Mouse (Mus musculus) retina, postnatal 7 days (tissue): ENCODE data around the gene Runx1.

Source experiments
- DNase-seq: peaks from one replicate; pipeline ENCODE4 v3.0.0-alpha.2; 2012; ENCODE audit warnings: low read depth, low spot score

The Runx1 gene

GRCm38 (mm10) chr16:92748272-92748671 lies 77.7 kb downstream of the Runx1 start:
- DNase-seq, result no peak

GRCm38 (mm10) chr16:92747062-92747461 lies 78.9 kb downstream of the Runx1 start:
- no peak for DNase-seq

DNA sequence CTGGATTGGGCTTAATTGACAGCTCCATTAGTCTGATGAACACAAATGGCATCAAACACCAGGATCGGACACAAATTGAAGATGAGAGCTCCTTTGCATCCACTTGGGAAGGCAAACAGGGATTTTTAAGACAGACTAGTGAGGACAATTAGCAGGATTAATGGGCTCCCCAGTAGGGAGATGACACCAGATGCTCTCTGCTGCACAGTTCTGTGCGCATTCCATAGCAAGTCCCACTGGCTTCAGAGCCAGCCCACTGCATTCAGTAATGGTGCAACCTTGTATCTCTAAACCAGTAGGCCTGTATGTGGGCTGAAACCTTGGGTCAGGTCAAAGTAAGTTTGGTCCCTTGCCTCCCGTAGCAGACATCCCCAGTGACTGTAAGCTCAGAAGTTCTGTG lies 80.7 kb downstream of the Runx1 start:
- DNase-seq, result no peak

GRCm38 (mm10) chr16:92744172-92744777 lies 81.7 kb downstream of the Runx1 start:
- DNase-seq, result no peak

- DNase-seq, result no peak
Observed at GRCm38 (mm10) chr16:92743755-92744154, 82.2 kb downstream of the Runx1 start.

- no peak for DNase-seq
Observed at GRCm38 (mm10) chr16:92741342-92741741, 84.6 kb downstream of the Runx1 start.

DNA sequence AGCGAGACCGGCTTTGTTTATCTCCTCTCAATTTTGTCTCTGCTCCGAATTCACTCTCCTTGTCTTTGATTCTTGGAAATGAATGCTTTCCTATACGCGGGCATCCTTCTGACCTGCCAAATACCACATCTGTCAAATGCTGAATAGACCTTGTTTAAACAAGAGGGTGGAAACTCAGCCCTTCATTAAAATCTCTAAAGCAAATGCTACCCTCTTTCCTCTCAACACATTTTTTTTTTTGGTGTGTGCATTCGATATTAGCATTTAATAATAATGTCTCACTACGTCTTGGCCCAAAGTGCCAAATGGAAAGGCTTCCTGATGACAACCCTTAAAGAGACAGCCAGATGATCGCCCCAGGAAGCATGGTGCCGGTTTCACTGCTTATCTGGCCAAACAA lies 85.4 kb downstream of the Runx1 start:
- no peak for DNase-seq

DNA sequence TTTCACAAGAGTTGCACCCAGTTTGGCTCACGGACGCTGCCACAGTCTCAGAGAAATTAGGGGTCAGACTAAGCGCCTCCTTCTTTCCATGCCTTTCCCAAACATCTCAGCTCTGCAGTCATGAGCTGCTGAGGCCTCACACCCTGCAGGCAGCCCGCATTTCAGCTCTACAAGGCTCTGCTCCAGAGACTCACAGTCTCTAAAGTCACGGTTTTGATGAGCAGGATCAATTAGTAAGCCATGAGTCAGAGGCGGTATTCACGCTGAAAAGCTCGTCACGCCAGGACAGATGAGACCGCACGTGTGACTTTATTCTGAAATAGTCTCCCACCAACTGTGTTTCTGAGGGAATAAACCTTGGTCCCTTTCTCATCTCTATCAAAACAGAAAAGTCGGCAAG lies 86.0 kb downstream of the Runx1 start:
- DNase-seq, result no peak

- DNase-seq, result no peak
Observed at GRCm38 (mm10) chr16:92739071-92739793, 86.7 kb downstream of the Runx1 start.

DNA sequence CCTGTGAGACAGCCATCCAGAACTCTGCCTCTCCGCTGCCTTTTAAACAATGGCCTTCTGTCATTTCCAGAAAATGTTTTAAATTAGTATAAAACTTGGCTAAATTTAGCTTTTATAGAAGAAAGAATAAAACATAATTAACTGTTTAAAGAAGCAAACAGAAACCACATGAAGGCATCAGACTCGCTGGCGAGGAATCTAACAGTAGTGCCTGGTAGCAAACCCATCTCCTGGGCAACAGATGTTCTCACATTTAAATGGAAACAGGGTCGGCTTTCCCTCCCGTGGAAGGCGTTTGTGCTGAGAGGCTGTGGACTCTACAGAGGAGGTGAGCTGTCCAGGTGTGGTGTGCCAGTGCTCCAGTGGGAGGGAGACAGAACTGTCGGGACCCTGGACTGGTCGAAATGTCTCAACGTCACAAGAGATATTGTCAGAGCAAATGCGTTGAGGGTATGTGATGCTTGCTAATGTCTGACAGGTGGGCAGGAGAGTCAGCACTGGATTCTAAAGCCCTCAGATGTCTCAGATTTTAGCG lies 87.4 kb downstream of the Runx1 start:
- DNase-seq, result no peak

DNA sequence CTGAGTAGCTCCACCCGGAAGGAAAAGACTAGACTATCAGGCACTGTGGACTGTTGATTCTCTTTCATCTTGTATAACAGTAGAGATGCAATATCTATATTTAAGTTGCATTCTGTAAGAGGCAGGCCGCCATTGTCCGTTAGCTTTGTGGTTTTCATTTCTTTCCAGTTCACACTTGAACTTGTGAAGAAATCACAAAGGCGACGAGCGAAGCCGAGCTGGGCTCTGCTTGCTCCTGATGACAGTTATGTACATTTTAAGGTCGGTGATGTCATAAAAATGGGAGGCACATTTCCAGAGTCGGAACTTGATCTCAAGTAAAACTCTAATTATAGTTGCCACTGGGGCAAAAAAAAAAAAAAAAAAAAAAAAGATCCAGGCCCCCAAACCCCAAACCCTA lies 99.1 kb downstream of the Runx1 start:
- DNase-seq, result no peak

DNA sequence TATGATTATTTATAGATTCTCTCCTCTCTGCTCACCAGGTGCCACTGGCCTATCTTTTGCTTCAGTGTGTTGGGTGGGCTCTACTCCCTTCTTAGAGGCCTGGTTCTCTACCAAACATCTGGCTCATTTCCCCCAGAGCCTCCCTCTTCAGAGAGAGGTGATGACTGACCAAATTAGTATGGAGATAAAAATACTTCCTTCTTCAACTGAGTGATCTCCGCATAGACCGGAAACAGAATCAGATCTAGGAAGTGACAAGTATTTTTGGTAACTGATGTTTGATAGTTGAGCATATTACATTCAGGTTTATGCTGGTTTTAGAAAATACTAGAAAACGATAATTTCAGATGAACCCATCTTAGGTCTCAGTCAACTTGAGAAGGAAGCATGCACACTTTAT lies 101.4 kb downstream of the Runx1 start:
- DNase-seq, result no peak

DNA sequence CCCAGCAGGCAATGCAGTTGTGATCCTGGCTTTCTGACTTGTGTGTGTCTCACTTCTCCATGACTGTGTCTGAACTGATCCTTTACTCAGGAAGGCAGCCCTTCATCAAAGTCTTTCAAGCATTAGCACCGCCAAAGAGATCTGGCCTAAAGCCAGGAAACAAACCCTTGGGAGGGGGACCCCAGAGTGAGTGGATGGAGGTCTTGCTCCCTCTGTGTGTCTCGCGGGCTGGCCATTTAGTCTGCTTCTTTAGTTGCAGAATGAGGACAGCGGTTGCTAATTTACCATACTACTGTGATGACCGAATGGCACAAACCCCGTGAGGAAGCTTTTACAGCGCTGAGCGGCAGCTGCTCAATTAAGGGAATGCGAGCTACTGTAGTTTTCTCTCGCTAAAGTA lies 105.3 kb downstream of the Runx1 start:
- no peak for DNase-seq

DNA sequence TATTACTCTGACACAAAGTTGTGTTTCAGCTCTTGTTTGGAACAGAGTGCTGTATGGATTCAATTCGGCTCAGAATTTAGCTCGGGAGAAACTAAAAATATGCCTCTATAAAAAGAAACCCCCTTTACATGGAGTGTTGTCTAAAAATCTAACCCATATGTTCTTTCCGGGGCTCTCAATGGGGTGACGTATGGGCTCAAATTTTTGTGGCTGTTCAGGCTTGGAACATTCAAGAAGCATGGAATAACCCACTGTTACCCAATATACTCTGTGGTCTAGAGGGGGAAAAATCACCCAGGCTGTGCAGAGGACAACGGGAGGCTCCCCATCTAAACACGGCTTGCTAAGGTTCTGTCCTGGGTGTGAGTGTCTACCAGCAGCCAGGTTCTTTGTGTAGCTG lies 106.2 kb downstream of the Runx1 start:
- DNase-seq, result no peak

DNA sequence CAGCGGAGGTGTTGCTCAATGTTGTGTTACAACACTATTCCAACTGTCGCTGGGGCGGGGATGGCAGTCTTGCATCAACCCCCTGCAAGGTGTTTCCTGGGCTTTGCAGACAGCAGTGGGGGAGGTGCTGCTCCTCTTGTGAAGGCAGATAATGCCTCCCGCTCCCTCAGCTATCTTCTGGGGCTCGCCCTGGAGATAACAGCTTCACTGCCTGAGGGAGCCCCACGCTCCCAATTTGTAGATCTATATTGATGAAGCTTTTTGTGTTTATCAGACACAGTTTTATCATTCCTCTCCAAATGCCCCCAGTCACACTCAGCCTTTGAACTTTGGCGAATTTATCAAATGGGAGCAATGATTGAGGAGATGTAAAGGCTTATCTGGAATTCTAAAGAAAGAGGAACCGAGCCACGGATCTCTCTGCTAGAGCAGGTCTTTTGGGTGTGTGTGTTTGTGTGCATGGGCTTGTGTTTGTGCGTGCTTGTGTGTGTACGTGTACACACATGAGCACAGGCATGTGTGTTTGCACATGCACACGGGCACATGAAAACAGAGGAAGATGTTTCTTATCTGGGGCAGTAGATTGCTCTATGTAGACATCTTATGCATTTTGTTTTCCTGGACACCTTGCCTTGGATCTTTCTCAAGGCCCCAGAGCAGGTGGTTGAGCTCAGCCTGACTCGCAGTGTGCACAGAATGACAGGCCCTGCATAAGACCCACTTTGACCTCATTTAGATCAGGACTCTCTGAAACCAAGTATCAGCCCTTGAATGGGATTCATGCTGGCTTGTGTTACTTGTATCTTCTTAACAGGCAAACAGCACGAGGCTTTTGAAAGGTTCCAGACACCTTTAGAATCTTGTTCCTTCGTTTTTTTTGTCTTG lies 110.1 kb downstream of the Runx1 start:
- DNase-seq, result no peak

DNA sequence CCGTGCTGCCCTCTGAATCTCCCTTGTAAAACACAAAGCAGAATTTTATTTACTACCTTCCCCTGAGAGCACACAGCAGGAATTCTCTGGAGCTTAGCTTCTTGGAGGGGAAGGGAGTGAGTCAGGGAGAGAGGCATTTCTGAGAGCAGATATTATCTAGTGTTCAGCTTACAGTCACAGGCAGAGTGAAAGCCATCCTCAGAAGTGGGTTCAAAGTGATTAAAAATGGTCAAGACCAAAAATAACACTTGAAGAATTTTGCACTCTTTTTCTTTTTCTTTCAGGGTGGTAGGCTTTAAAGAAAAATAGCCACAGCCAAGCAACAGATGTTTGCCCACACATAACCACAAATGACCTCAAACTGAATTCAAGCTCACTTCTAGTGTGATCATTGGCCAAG lies 115.8 kb downstream of the Runx1 start:
- DNase-seq, result no peak

GRCm38 (mm10) chr16:92708718-92709117 lies 117.2 kb downstream of the Runx1 start:
- DNase-seq, result no peak

- DNase-seq, result no peak
Observed at GRCm38 (mm10) chr16:92707712-92708111, 118.2 kb downstream of the Runx1 start.

- no peak for DNase-seq
Observed at GRCm38 (mm10) chr16:92707146-92707545, 118.8 kb downstream of the Runx1 start.

GRCm38 (mm10) chr16:92705564-92706458 lies 120.1 kb downstream of the Runx1 start:
- DNase-seq, result no peak

DNA sequence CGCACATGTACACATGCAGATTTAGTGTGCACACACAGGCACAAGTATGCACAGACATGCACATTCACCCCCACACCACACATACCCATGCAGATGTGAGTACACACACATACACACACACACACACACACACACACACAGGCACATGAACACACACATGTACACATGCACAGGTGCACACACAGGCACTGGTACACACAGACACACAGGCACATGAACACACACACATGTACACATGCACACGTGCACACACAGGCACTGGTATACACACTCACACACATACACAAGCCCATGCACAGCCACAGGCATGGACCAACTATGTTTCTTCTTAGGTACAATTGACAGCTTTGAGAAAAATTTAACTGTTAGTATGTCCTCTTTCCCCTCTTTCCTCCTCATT lies 122.1 kb downstream of the Runx1 start:
- no peak for DNase-seq
